Mouse (Mus musculus): ENCODE results near the gene Ints3. TPM values are rescaled to one million over a fixed set of nuclear protein-coding genes. Genes with fewer than 3 reads are reported as not detected.

Ints3 gene
- polyA plus RNA-seq, 1 experiment, result 39.3 TPM

- H3K79me3 ChIP-seq (ENCODE audit: low read depth), result no peaks in the 10 kb centered on the region
- peak overlapping the region; percentile 19 for H3K4me3 ChIP-seq (ENCODE audit: insufficient read depth, poor library complexity, severe bottlenecking)
- no peaks in the 10 kb centered on the region for H3K79me2 ChIP-seq (ENCODE audit: control insufficient read depth, insufficient read depth)
- peak; percentile 97 for TF ChIP-seq CEBPB (IDR thresholded peaks at IDR 0.05; ENCODE audit: low read depth)
- no peak for TF ChIP-seq MYOG (IDR thresholded peaks at IDR 0.05; ENCODE audit: control insufficient read depth, extremely low read depth, insufficient read length)
- TF ChIP-seq CTCF (IDR thresholded peaks at IDR 0.05; ENCODE audit: control insufficient read depth, insufficient read depth, insufficient read length), result peak; percentile 78
- peak overlapping the region; percentile 32 for H3ac ChIP-seq (ENCODE audit: control insufficient read depth, insufficient read length, low read depth)
- peaks cover 5% of the 10 kb centered on the region for H3K27me3 ChIP-seq (ENCODE audit: control insufficient read depth, insufficient read depth, insufficient read length)
- H3K36me3 ChIP-seq (ENCODE audit: control insufficient read depth, insufficient read depth), result no peaks in the 10 kb centered on the region
Observed at GRCm38 (mm10) chr3:90466311-90466766, 32.9 kb upstream of the Ints3 start.

DNA sequence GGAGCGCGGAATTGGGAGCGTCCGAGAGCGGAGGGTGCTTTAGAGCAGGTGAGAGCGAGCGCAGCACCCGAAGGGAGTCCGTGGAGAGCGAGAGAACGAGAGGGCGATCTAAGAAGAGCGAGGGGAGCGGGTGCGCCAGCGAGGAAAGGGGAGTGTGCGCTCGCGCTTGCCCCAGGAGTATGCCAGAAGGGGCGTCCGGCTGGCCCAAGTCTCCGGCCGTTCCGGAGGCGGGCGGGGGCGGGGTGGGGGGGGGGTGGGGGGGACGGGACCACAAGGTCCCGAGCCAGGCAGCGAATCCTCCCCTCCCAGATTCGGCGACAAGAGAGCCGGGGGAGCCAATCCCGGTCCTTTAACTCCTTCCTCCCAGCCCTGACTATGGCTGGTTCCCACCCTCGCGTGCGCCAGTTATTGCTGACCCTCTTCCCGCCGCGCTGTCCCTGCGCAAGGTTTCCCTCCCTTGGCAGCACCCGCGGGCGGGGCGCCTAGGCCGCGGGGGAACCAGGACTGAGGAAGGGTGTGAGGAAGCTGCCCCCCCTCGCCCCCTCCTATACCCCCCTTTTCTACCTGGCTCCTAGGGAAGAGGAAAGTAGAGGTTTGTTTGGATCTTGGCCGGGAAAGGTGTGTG is 32.4 kb upstream of the Ints3 start, which contains the start of gene Npr1:
Gene Npr1 (minus strand): TSS at position 181 of the 625 bp plus-strand sequence.
- H3K27me3 ChIP-seq (ENCODE audit: control insufficient read depth, insufficient read depth, insufficient read length), result peaks cover 5% of the 10 kb centered on the region
- H3K4me3 ChIP-seq (ENCODE audit: insufficient read depth, poor library complexity, severe bottlenecking), result peak within 1 kb of the TSS; percentile 19
- TF ChIP-seq USF1 (IDR thresholded peaks at IDR 0.05; ENCODE audit: low read depth) (no peak), MYOG (IDR thresholded peaks at IDR 0.05; ENCODE audit: control insufficient read depth, extremely low read depth, insufficient read length) (no peak), MAX (IDR thresholded peaks at IDR 0.05) (no peak), CTCF (IDR thresholded peaks at IDR 0.05; ENCODE audit: control insufficient read depth, insufficient read depth, insufficient read length) (no peak), FOSL1 (IDR thresholded peaks at IDR 0.05; ENCODE audit: insufficient read depth, low read length, poor library complexity, severe bottlenecking) (no peak), CEBPB (IDR thresholded peaks at IDR 0.05; ENCODE audit: low read depth) (no peak), MYOD1 (IDR thresholded peaks at IDR 0.05; ENCODE audit: control insufficient read depth, insufficient read length, low read depth) (no peak)
- no peaks in the 10 kb centered on the region for H3K79me2 ChIP-seq (ENCODE audit: control insufficient read depth, insufficient read depth)
- no peaks in the 10 kb centered on the region for H3K36me3 ChIP-seq (ENCODE audit: control insufficient read depth, insufficient read depth)
- peak within 1 kb of the TSS; percentile 32 for H3ac ChIP-seq (ENCODE audit: control insufficient read depth, insufficient read length, low read depth)
- no peaks in the 10 kb centered on the region for H3K79me3 ChIP-seq (ENCODE audit: low read depth)

GRCm38 (mm10) chr3:90465081-90465685 is 31.8 kb upstream of the Ints3 start:
- no peak for TF ChIP-seq MYOG (IDR thresholded peaks at IDR 0.05; ENCODE audit: control insufficient read depth, extremely low read depth, insufficient read length)
- Histone ChIP-seq H3ac (ENCODE audit: control insufficient read depth, insufficient read length, low read depth) (peak overlapping the region; percentile 2), H3K79me3 (ENCODE audit: low read depth) (no peaks in the 10 kb centered on the region), H3K36me3 (ENCODE audit: control insufficient read depth, insufficient read depth) (no peaks in the 10 kb centered on the region), H3K27me3 (ENCODE audit: control insufficient read depth, insufficient read depth, insufficient read length) (peaks cover 5% of the 10 kb centered on the region), H3K4me3 (ENCODE audit: insufficient read depth, poor library complexity, severe bottlenecking) (no peak overlapping the region), H3K79me2 (ENCODE audit: control insufficient read depth, insufficient read depth) (no peaks in the 10 kb centered on the region)

DNA sequence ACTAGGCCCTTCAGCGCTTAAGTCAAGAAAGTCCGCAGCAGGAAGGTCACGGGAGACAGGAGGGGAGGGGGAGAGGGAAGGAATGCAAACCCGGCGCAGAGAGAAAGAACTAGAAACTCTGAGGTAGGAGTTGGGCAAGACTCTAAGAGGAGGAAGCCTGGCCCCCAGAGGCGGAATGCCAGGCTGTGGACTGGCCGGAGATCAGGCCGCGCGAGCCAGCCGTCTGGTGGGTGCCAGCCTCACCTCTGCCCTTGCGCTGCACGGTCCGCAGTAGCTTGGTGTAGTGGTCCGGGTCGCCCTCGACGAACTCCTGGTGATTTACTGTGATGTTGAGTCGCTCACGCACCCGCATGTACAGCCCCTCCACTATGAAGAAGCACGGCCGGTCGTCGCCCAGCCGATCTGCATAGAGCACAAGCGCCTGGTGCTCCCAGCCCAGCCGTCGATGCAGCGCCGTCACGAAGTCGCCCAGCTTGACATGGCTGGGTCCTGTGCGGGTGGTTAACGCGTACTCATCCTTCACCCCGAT is 31.2 kb upstream of the Ints3 start:
- H3K4me3 ChIP-seq (ENCODE audit: insufficient read depth, poor library complexity, severe bottlenecking), result no peak overlapping the region
- no peak overlapping the region for H3ac ChIP-seq (ENCODE audit: control insufficient read depth, insufficient read length, low read depth)
- H3K27me3 ChIP-seq (ENCODE audit: control insufficient read depth, insufficient read depth, insufficient read length), result peaks cover 5% of the 10 kb centered on the region
- H3K79me3 ChIP-seq (ENCODE audit: low read depth), result no peaks in the 10 kb centered on the region
- no peaks in the 10 kb centered on the region for H3K79me2 ChIP-seq (ENCODE audit: control insufficient read depth, insufficient read depth)
- no peak for TF ChIP-seq USF1 (IDR thresholded peaks at IDR 0.05; ENCODE audit: low read depth)
- no peak for TF ChIP-seq FOSL1 (IDR thresholded peaks at IDR 0.05; ENCODE audit: insufficient read depth, low read length, poor library complexity, severe bottlenecking)
- TF ChIP-seq MAX (IDR thresholded peaks at IDR 0.05), result no peak
- TF ChIP-seq MYOG (IDR thresholded peaks at IDR 0.05; ENCODE audit: control insufficient read depth, extremely low read depth, insufficient read length), result no peak
- no peak for TF ChIP-seq MYOD1 (IDR thresholded peaks at IDR 0.05; ENCODE audit: control insufficient read depth, insufficient read length, low read depth)
- no peak for TF ChIP-seq CTCF (IDR thresholded peaks at IDR 0.05; ENCODE audit: control insufficient read depth, insufficient read depth, insufficient read length)
- no peak for TF ChIP-seq CEBPB (IDR thresholded peaks at IDR 0.05; ENCODE audit: low read depth)
- H3K36me3 ChIP-seq (ENCODE audit: control insufficient read depth, insufficient read depth), result no peaks in the 10 kb centered on the region

- H3K79me2 ChIP-seq (ENCODE audit: control insufficient read depth, insufficient read depth), result no peaks in the 10 kb centered on the region
- no peak overlapping the region for H3ac ChIP-seq (ENCODE audit: control insufficient read depth, insufficient read length, low read depth)
- TF ChIP-seq MYOG (IDR thresholded peaks at IDR 0.05; ENCODE audit: control insufficient read depth, extremely low read depth, insufficient read length), result no peak
- TF ChIP-seq FOSL1 (IDR thresholded peaks at IDR 0.05; ENCODE audit: insufficient read depth, low read length, poor library complexity, severe bottlenecking), result no peak
- no peak for TF ChIP-seq USF1 (IDR thresholded peaks at IDR 0.05; ENCODE audit: low read depth)
- no peak for TF ChIP-seq CTCF (IDR thresholded peaks at IDR 0.05; ENCODE audit: control insufficient read depth, insufficient read depth, insufficient read length)
- no peak for TF ChIP-seq CEBPB (IDR thresholded peaks at IDR 0.05; ENCODE audit: low read depth)
- TF ChIP-seq MAX (IDR thresholded peaks at IDR 0.05), result no peak
- no peak for TF ChIP-seq MYOD1 (IDR thresholded peaks at IDR 0.05; ENCODE audit: control insufficient read depth, insufficient read length, low read depth)
- H3K4me3 ChIP-seq (ENCODE audit: insufficient read depth, poor library complexity, severe bottlenecking), result no peak overlapping the region
- H3K79me3 ChIP-seq (ENCODE audit: low read depth), result no peaks in the 10 kb centered on the region
- H3K36me3 ChIP-seq (ENCODE audit: control insufficient read depth, insufficient read depth), result no peaks in the 10 kb centered on the region
- peaks cover 5% of the 10 kb centered on the region for H3K27me3 ChIP-seq (ENCODE audit: control insufficient read depth, insufficient read depth, insufficient read length)
Observed at GRCm38 (mm10) chr3:90462579-90462978, 29.2 kb upstream of the Ints3 start.

Data from C2C12 (cell line).